Mouse (Mus musculus) frontal cortex, postnatal 14 days (tissue): ENCODE results near the gene Ptprm.
A peak's percentile ranks its signal among the peaks of the same experiment; 100 is the strongest.

Source experiments
- DNase-seq, 2 experiments: peaks; one replicate each; pipeline ENCODE4 v3.0.0; 2022; ENCODE audit warnings: low spot score in 2 of 2

The Ptprm gene

GRCm38 (mm10) chr17:67345157-67345556 lies 9.1 kb downstream of the Ptprm start:
- no peak for DNase-seq

- DNase-seq, result no peak
Measured at GRCm38 (mm10) chr17:67343471-67343870, 10.8 kb downstream of the Ptprm start.

- no peak for DNase-seq
Measured at GRCm38 (mm10) chr17:67343006-67343405, 11.3 kb downstream of the Ptprm start.

- no peak for DNase-seq
Measured at GRCm38 (mm10) chr17:67340362-67340761, 13.9 kb downstream of the Ptprm start.

GRCm38 (mm10) chr17:67339569-67339968 lies 14.7 kb downstream of the Ptprm start:
- no peak for DNase-seq

- DNase-seq, result no peak
Measured at GRCm38 (mm10) chr17:67334310-67334709, 19.9 kb downstream of the Ptprm start.

- DNase-seq, result no peak
Measured at GRCm38 (mm10) chr17:67329435-67329834, 24.8 kb downstream of the Ptprm start.

GRCm38 (mm10) chr17:67324499-67324832 lies 29.8 kb downstream of the Ptprm start:
- no peak for DNase-seq

GRCm38 (mm10) chr17:67323777-67324498 lies 30.3 kb downstream of the Ptprm start:
- DNase-seq, result no peak

- peak in 1 of 2 experiments; percentile 6 for DNase-seq
Measured at GRCm38 (mm10) chr17:67314491-67315205, 39.6 kb downstream of the Ptprm start.

GRCm38 (mm10) chr17:67308421-67308820 lies 45.8 kb downstream of the Ptprm start:
- no peak for DNase-seq

GRCm38 (mm10) chr17:67306066-67306845 lies 48.0 kb downstream of the Ptprm start:
- DNase-seq, result no peak

- no peak for DNase-seq
Measured at GRCm38 (mm10) chr17:67304831-67305230, 49.4 kb downstream of the Ptprm start.

- no peak for DNase-seq
Measured at GRCm38 (mm10) chr17:67303326-67304099, 50.7 kb downstream of the Ptprm start.

- DNase-seq, result no peak
Measured at GRCm38 (mm10) chr17:67302569-67302968, 51.7 kb downstream of the Ptprm start.

- no peak for DNase-seq
Measured at GRCm38 (mm10) chr17:67302074-67302473, 52.2 kb downstream of the Ptprm start.

- DNase-seq, result no peak
Measured at GRCm38 (mm10) chr17:67301367-67301766, 52.9 kb downstream of the Ptprm start.

- no peak for DNase-seq
Measured at GRCm38 (mm10) chr17:67298269-67298798, 55.9 kb downstream of the Ptprm start.

GRCm38 (mm10) chr17:67296604-67297595 lies 57.4 kb downstream of the Ptprm start:
- DNase-seq, result no peak

GRCm38 (mm10) chr17:67290662-67291240 lies 63.5 kb downstream of the Ptprm start:
- no peak for DNase-seq
